Mouse (Mus musculus): Measurements from ENCODE around the gene Nudt3. TPM values are rescaled to one million over a fixed set of nuclear protein-coding genes. Genes with fewer than 3 reads are reported as not detected.
"Not testable (repeated sequence)": the region's sequence is repeated elsewhere in the genome, so short reads cannot be mapped to it uniquely, and the experiment has no call there.

Nudt3 gene
- polyA plus RNA-seq, 1 experiment: 353 TPM

DNA sequence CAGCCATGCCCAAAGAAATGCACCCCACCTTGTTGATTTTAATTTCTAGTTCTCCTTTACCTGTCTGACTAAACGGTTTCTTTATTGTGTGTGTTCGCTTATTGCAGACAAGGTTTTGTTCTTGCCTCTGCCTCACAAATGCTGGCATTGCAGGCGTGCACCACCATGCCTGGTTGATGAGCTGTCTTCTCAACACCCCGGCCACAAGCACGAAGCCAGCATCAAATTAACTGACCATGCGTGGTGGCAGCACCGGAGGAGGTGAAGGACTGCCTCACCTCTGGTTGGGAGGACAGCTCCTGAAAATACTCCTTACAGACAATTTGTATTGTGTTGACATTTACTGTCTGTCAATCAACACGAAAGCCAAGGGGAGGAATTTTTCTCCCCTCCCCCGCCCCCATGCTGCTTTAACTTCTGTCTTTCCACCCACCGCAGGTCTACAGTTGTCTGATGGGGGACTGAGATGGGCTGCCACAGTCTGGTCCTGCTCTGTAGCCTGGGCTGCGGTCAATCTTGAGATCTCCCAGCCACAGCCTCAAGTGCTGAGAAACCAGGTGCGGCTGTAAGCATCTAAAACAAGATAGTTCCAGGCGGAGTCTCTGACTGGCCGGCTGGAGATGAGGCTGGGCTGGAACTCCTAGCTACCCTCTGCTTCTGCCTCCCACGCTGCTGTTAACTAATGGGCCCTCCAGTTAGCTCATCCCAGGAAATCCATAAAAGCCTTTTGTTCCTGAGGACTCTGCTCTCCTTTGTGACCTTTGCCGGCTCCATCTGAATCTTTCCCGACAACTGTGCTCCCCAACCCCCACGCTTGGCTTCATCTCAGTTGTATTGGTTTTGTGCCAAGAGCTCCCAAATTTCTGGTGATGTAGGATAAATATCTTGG lies 13.1 kb upstream of the Nudt3 start, which contains the start of gene Rps10:
Gene Rps10 (minus strand): TSS at position 538 of the 889 bp plus-strand sequence.
- DNase-seq (ENCODE audit: extremely low spot score in 1 of 2, low spot score in 1 of 2): no peak

DNA sequence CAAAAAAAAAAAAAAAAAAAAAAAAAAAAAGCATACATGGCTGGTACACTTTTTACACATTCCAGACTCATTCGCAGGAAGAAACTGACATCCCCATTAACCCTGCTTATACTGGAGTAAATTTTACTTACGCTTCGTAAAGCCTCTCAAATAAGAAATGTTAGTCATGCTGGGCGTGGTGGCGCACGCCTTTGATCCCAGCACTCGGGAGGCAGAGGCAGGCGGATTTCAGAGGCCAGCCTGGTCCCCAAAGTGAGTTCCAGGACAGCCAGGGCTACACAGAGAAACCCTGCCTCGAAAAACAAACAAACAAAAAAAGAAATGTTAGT lies 12.2 kb upstream of the Nudt3 start:
- DNase-seq (ENCODE audit: extremely low spot score in 1 of 2, low spot score in 1 of 2): not testable (repeated sequence)

DNA sequence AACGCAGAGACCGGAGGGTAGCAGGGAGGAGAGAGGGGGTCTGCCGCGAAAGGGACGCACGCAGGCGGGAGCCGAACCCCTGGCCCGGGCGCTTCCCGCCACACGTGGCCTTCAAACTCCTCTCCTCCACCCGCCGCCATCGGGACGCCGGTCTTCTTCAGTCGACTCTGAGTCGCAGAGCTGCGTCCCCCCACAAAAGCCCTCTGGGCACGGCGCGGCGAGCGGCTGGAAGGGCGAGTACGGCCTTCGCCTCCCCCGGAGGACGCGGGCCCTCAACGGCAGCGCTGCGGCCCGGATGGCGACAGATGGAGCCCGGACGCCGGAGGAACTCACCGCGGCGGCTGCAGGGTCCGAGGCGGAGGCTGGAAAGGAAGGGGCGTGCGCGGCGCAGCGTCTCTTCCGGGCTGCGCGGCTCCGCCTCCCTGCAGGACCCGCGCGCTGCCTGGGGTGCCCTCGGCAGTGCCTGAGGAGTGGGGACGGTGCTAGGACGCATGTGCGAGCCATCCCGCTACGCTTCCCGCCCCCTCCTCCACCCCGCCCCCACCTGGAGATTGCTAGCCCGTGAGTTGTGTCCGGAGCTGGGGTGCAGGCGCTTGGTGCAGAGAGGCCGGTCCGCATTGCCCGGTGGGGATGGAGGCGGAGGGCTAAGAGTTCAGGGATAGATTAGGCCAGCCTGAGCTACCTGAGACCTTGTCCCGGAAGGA lies 11.7 kb upstream of the Nudt3 start, which contains the start of gene RPS10-NUDT3:
Gene RPS10-NUDT3 (minus strand): TSS at position 352 of the 704 bp plus-strand sequence.
- DNase-seq (ENCODE audit: extremely low spot score in 1 of 2, low spot score in 1 of 2): peak in 1 of 2 experiments; percentile 88

DNA sequence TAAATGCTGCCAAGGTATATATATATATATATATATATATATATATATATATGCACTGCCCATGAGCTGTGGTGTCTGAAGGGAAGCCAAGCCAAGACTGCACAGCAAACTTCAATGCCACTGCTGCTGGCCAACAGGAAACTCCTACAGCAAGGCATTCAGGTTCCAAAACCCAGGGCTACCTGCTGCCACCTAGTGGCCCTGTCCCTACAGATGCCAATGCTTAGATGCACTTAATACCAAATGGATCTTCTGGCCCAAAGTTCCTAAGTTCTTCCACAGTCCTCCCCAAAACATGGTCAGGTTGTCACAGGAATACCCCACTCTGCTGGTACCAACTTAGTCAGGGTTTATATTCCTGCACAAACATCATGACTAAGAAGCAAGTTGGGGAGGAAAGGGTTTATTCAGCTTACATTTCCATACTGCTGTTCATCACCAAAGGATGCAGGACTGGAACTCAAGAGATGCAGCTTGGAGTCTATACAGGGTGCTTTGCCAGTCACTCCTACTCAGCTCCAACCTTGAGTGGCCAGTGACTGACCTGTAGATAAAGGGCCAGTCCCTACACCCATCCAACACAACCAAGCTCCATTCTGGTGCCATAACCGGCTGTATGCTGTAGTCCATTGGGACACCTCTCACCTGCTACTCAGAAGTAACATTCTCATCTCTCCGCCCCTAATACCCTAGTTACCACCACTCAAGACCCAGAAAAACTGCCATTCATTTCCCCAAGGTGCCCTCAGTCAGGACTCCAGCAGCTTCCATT lies 6.1 kb upstream of the Nudt3 start:
- peak in 1 of 2 experiments; percentile 92 for DNase-seq (ENCODE audit: extremely low spot score in 1 of 2, low spot score in 1 of 2)

DNA sequence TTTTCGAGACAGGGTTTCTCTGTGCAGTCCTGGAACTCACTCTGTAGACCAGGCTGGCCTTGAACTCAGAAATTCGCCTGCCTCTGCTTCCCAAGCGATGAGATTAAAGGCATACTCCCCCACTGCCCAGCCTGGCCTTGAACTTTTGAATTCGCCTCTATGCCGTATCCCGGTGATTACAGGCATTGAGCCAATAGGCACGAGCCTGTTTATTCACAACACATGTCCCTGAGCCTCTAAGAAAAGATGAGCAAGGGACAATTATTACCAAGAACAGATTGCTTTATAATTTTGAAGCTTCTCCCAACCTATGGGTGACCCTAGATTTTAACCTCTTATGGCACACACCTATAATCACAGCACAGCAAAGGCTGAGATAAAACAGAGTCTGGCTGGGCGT lies 5.1 kb upstream of the Nudt3 start:
- DNase-seq (ENCODE audit: extremely low spot score in 1 of 2, low spot score in 1 of 2): no peak

DNA sequence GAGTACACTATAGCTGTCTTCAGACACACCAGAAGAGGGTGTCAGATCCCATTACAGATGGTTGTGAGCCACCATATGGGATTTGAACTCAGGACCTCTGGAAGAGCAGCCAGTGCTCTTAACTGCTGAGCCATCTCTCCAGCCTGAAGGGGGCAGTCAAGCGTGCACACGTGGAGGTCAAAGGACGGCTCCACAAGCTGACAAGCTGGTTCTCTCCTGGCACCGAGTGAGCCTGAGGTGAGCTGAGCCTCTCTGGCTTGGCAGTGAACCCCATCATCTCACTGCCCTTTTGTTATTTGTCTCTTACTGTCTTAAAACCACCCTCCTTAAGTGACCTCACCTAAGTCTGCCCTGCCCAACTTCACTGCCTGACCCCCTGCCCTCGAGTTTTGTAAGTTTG lies 4.2 kb upstream of the Nudt3 start:
- DNase-seq (ENCODE audit: extremely low spot score in 1 of 2, low spot score in 1 of 2): no peak

DNA sequence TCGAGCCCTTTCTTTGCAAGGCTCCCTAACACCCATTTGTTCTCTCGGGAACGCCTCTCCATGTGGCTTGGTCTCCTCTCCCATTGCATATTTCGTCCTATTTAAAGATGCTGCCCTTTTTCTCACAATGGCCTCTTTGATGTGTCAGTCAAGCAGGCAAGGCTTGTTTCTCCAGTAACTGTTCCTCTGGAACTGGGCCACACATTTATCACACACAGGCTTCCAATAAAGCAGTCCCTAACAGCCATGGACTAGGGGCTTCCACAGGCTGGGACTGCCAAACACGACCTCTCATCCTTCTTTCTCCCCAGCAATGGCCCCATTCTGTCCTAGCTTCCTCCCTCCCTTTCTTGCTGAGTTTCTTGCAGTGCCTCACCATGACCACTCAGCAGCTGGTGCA lies 3.4 kb upstream of the Nudt3 start:
- DNase-seq (ENCODE audit: extremely low spot score in 1 of 2, low spot score in 1 of 2): no peak

DNA sequence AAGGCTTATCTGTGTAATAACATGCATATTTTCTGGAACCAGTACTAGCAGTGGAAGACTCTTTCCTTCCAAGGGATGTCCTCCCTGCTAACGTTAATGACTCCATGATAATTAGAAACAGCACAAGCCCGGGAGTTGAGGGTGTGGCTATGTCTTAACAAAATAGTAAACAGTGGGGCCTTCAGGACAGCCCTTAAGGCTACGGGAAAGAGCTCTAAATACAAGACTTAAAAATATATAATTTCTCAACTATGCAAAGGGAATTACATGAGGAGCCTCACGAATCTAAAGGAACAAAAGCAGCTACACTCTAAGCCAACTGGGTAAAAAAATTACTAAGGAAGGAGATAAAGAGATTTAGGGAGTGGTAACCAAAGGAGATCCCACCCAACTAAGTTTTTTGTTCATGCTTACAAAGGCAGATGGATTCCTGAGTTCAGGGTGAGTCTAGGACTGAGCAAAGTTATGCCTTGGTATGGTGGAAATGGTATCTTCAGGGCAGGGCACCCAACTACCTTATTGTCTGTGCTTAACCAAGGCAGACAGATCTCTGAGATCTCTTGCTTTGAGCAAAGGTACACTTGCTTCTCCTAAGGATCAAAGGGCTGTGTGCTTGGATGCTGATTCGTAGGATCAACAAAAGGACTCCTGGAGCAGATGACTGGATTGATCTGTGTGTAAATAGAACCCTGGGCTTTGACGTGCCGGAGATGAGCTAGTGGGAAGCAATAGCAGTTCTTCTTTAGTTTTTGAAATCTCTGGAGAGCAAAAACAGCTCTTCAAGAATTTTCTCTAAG lies 2.4 kb upstream of the Nudt3 start:
- DNase-seq (ENCODE audit: extremely low spot score in 1 of 2, low spot score in 1 of 2): no peak

DNA sequence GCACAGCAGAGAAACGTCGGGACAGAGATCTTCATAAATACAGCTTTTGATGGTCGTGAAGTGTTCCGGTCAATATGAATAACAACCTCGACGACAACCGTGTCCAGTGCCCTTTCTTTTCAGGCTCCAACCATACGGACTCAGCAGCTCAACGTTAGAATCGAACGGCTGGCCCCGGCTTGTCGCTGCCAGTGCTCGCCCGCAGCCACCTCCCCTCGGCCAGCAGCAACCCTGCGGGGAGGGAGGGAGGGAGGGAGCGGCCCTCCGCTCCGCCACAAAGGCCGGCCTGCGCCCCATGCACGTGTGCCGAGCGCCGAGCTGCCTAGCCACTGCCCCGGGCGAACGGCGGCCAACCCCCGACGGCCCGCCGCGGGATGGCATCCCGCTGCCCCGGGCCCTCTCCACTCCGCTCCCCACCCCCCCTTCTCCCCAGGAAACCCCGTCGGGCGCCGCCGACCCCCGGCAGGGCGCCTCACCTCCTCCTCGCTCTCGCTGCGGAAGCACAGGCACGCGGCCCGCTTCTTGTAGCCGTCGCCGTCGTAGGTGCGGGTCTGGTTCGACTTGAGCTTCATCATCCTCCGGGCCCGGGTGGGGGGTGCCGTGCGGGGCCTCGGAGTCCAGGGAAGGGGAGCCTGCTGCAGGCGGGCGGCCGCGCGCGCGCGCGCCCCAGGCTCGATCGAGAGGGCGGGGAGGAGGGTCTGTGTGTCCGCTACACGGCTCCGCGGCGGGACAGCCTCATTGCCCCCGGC lies 510 bp downstream of the Nudt3 start:
- peak in 1 of 2 experiments; percentile 34 for DNase-seq (ENCODE audit: extremely low spot score in 1 of 2, low spot score in 1 of 2)

DNA sequence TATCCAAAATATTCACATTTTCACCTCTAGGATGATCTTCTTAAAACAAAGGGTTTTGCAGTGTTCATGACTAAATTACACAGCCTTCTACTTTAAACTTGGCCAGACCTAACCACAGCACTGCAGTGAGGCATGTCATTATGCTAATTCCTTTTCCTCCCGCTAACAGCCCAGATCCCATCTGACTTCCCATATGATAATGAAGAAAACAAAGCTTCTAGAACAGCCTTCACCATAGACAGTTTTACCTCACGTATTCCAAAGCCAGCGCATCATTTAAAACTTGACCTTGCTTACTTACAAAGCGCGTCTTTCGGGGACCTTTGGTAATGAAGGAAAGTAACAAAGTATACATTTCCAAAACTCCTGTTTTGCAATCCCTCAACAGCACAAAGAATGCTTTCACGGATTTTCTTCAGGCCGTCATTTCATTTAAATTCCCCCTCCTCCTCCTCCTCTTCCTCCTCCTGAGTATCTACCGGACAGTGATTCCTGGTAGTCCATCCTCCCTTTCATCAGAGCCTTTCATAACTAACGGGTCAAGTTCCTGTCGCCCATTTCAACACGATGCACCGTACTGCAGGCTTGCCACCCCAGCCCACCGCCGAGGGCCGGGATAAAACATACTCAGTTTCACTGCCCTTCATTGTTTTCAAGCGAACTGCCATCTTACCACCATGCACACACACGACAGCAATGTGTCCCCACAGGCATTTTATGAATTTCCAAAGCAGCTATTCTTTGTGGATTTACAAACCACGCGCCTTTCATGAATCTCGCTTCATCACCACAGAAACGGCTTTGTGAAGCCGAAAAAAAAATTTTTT lies 1.4 kb downstream of the Nudt3 start:
- no peak for DNase-seq (ENCODE audit: extremely low spot score in 1 of 2, low spot score in 1 of 2)

DNA sequence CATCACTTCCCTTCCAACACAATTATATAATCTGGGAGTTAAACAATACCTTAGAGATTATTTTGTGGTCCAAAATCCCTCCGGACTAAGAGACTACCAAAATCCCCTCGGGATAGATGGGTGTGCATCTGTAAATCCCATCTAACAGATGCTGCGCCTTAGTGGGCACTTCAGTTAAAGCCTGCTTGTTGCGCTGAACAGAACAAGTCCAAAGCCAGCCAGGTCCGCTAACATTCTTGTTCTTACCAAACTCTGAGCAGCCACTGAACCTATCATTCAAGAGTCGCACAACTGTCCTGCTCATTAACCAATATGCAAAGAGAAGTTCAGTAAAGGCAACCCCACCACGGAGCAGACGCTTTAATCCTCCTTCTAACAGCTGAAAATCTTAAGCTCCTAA lies 2.1 kb downstream of the Nudt3 start:
- DNase-seq (ENCODE audit: extremely low spot score in 1 of 2, low spot score in 1 of 2): no peak

DNA sequence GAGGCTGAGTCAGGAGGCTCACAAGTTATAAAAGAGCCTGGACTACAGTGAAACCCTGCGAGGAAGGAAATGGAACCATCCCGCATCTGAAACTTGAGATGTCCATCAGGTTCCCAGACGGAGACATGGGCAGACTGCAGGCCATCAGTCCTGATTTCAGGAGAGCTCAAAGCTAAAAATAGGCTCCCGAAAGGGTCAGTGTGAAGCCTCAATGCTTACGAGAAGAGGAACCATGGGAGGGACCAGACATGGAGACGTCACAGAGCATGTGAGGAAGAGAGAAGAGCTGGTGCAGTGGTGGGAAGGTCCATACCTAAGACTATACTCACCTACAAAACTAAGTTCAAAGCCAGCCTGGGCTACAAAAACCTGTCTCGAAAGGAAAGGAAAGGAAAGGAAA lies 7.9 kb downstream of the Nudt3 start:
- DNase-seq (ENCODE audit: extremely low spot score in 1 of 2, low spot score in 1 of 2): no peak

DNA sequence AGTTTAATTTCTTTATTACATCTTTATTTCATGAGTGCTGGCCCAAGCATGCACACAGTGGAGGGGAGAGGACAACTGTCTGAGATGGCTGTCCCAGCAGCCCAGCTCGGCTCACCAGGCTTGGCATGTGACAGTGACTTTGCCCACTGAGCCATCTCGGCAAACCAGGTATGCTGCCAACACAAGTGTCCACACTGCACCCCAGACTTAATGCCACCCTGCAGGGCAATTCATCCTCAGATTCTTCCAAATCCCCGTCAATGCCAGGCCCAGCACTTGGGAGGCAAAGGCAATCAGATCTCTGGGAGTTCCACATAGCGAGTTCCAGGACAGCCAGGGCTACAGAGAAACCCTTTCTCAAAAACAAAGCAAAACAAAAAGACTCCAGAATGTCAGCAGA lies 10.3 kb downstream of the Nudt3 start:
- DNase-seq (ENCODE audit: extremely low spot score in 1 of 2, low spot score in 1 of 2): no peak

DNA sequence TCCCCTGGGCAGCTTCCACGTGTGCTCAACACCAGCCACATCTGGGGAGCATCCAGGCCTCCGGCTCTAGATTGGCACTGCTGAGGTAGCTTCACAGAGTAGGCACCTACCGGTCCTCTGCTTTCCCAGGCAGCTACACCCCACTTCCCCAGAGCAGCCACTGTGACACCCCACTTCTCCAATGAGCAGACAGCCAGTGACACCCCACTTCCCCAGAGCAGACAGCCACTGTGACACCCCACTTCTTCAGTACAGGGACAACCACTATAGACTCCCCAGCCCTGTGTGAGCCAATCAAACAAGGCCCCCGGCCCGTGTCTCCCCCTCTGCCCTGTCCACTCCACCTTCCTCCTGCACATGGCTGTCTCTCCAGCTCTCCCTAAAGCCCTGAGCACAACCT lies 11.3 kb downstream of the Nudt3 start:
- no peak for DNase-seq (ENCODE audit: extremely low spot score in 1 of 2, low spot score in 1 of 2)

DNA sequence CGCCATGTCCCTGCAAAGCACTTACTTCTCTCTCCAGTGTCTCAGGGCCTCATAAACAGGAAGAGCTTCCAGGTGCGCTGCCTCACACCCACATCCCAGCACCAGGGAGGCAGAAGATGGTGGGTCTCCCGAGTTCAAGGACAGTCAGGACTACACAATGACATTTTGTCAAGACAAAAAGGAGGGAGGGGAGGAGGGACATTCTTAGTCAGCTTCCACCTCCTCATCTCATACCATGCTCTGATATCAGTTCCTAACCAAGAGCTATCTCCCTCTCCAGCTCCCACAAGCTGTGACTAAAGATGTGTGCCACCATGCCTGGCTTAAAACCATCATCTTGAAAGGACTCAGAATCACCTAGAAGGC lies 11.8 kb downstream of the Nudt3 start:
- no peak for DNase-seq (ENCODE audit: extremely low spot score in 1 of 2, low spot score in 1 of 2)

DNA sequence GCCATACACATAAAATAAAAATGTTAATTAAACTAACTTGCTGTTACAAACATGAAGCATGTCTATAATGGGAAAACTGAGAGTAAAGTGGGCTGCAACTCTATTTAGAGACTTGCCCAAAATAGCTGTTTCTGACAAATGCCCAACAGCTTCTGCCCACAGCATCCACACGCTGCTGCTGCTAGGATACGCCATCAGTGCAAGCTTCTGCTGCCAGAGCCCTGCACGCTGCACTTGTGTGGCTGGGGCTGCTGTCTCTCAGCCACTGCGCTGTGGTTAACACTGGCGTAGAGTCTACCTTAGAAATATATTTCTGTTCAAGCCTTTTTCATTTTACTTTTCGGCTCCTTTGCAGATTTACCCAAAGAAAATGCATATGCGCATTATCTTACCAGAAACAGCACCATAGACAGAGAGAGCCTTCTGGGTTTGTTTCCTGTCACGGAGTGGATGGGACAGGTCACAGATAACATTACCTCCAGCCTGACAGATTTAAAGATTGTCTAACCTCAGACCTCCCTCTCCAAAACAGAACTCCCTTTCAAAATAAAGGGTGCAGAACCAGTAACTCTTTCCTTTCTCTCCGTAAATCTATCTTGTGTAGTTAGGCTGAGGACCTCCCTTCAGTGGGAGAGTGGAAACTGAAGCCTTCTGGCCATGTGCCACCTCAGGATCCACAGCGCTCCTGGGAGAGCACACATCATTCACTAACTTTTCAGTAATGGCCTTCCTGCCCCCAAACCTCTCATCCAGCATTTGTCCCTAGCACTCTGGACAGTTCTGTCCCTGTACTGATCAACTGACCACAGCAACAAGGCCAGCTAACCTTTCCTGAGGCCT lies 12.4 kb downstream of the Nudt3 start:
- peak; percentile 81 to 83 for DNase-seq (ENCODE audit: extremely low spot score in 1 of 2, low spot score in 1 of 2)

DNA sequence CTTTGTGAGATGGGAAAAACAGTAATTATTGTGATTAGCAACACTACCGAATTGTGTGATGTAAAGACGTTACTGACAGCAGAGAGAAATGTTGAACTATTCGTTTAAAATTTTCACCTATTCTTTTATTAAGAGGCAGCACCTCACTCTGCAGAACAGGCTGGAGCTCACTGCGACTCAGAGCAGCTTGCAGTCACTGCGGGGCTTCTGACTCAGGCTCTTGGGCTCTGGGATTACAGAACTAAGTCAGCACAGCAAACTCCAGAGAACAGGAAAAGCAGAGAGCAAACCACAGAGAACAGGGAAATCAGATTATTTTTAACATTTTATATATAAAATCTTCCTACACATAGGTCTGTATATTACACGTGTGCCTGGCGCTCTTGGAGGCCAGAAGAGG lies 13.7 kb downstream of the Nudt3 start:
- DNase-seq (ENCODE audit: extremely low spot score in 1 of 2, low spot score in 1 of 2): no peak
